In genomic region chr13:54918910-54919309, GRCm38 (mm10) we compare ENCODE assay signal across 28 mouse cellular contexts. TPM values are rescaled to one million over a fixed set of nuclear protein-coding genes. Genes with fewer than 3 reads are reported as not detected.
A peak's percentile ranks its signal among the peaks of the same experiment; 100 is the strongest.
DNase-seq lines count a peak whose midpoint lies in the region; ATAC-seq and TF ChIP-seq lines count a peak whose summit lies in the region.
"Had no signal": no experiment of that assay in that cellular context is flagged by ENCODE, and none has a peak within 500 bp of the region (broad histone marks: within the 10 kb centered on the region; RNA-seq: fewer than 3 reads in every experiment).

No protein-coding gene starts in this region.

- no peak overlapping the region for H3K4me2 ChIP-seq in CH12.LX (ENCODE audit: insufficient read depth, low read depth, poor library complexity, severe bottlenecking)
- no peak overlapping the region for H3K4me2 ChIP-seq in intestine, embryonic 16.5 days (ENCODE audit: low read depth, low read length)
- H3K4me2 ChIP-seq: embryonic facial prominence, embryonic 12.5 days; embryonic facial prominence, embryonic 15.5 days; heart, embryonic 12.5 days; heart, embryonic 15.5 days; hindbrain, embryonic 14.5 days had no signal

- dilution Hi-C loops in CH12.LX (cut with MboI; ENCODE audit: extremely low pct_ligation_motif_present, extremely low pct_unique_long_range_greater_than_20kb, low sequenced_read_pairs), result no loop called here

- peak; percentile 0 for DNase-seq in CH12.LX (ENCODE audit: extremely low read depth)
- no peak for DNase-seq in spleen, postnatal 14 days (ENCODE audit: low spot score in 2 of 2)
- no peak for DNase-seq in lung, postnatal 36 days
- DNase-seq: adrenal gland, postnatal 10 days; adrenal gland, postnatal 36 days; cerebellum, adult 11-12 months; cerebellum, adult 8-10 months; cerebellum, postnatal 10 days; cerebellum, postnatal 36 days; forebrain, postnatal 0 days; gastrocnemius, adult 2 months; gastrocnemius, postnatal 25 days; heart, postnatal 10 days; heart, postnatal 36 days had no signal

- H3K4me1 ChIP-seq in CH12.LX (ENCODE audit: control insufficient read depth in 1 of 2, insufficient read depth in 2 of 2), result 0 out of 4 replicates have a peak, but pooled peaks cover 0 to 2% of the 10 kb centered on the region in 2 experiments
- no peaks in the 10 kb centered on the region for H3K4me1 ChIP-seq in intestine, embryonic 16.5 days (ENCODE audit: control insufficient read depth, insufficient read depth, low read length)
- H3K4me1 ChIP-seq: embryonic facial prominence, embryonic 12.5 days; embryonic facial prominence, embryonic 15.5 days; heart, embryonic 12.5 days; heart, embryonic 15.5 days had no signal

- H3K36me3 ChIP-seq in CH12.LX (replicated peaks in 1 of 2; ENCODE audit: control insufficient read depth in 1 of 2, insufficient read depth in 1 of 2, low read length in 1 of 2), result no peaks in the 10 kb centered on the region
- H3K36me3 ChIP-seq in intestine, embryonic 16.5 days (ENCODE audit: control insufficient read depth, insufficient read depth, low read length), result no peaks in the 10 kb centered on the region
- H3K36me3 ChIP-seq: embryonic facial prominence, embryonic 12.5 days; embryonic facial prominence, embryonic 15.5 days; G1E; heart, embryonic 12.5 days; heart, embryonic 15.5 days had no signal

- H3K79me2 ChIP-seq in CH12.LX (replicated peaks; ENCODE audit: control insufficient read depth, extremely low read depth, insufficient read depth, poor library complexity, severe bottlenecking), result no peaks in the 10 kb centered on the region

- TF ChIP-seq POLR2A in CH12.LX (IDR thresholded peaks at IDR 0.05; ENCODE audit: low read depth, low read length), result no peak

- H3K27ac ChIP-seq in CH12.LX (ENCODE audit: insufficient read depth, low read depth), result no peak overlapping the region
- H3K27ac ChIP-seq in intestine, embryonic 16.5 days (ENCODE audit: low read length), result no peak overlapping the region
- H3K27ac ChIP-seq: embryonic facial prominence, embryonic 12.5 days; embryonic facial prominence, embryonic 15.5 days; gastrocnemius, adult 2 months; heart, embryonic 15.5 days; hindbrain, embryonic 14.5 days; hindbrain, postnatal 0 days had no signal

- peak; percentile 68 for ATAC-seq in common myeloid progenitor, adult 5-6 weeks (replicated peaks; ENCODE audit: low read depth, poor library complexity, severe bottlenecking)
- ATAC-seq in megakaryocyte, adult 5-6 weeks (ENCODE audit: poor library complexity, severe bottlenecking), result peak; percentile 27; the same call in 1 of the 2 replicates
- no peak for ATAC-seq in intestine, embryonic 16.5 days
- ATAC-seq: forebrain, embryonic 14.5 days; forebrain, postnatal 0 days; hindbrain, postnatal 0 days; inflammation-experienced regulatory T-cells, adult 6 months; intestine, postnatal 0 days; Patski had no signal

- TF ChIP-seq CTCF in CH12.LX (conservative IDR thresholded peaks at IDR 0.05 in 1 of 2, IDR thresholded peaks at IDR 0.05 in 1 of 2; ENCODE audit: low read depth in 2 of 2, low read length in 2 of 2), result no peak

- TF ChIP-seq RAD21 in CH12.LX (IDR thresholded peaks at IDR 0.05; ENCODE audit: low read depth, low read length), result no peak

- H3K9ac ChIP-seq in CH12.LX (ENCODE audit: insufficient read depth, low read depth), result no peak overlapping the region
- no peak overlapping the region for H3K9ac ChIP-seq in intestine, embryonic 16.5 days (ENCODE audit: low read depth, low read length)
- H3K9ac ChIP-seq: embryonic facial prominence, embryonic 12.5 days; embryonic facial prominence, embryonic 15.5 days; forebrain, postnatal 0 days; heart, embryonic 12.5 days; heart, embryonic 15.5 days; hindbrain, embryonic 14.5 days had no signal

- no peak for TF ChIP-seq EP300 in CH12.LX (IDR thresholded peaks at IDR 0.05; ENCODE audit: low read length)

- H3K9me3 ChIP-seq in CH12.LX (replicated peaks; ENCODE audit: low read length), result peaks cover 14% of the 10 kb centered on the region
- H3K9me3 ChIP-seq in intestine, embryonic 16.5 days (ENCODE audit: control insufficient read depth, low read length), result no peaks in the 10 kb centered on the region
- H3K9me3 ChIP-seq: embryonic facial prominence, embryonic 12.5 days; embryonic facial prominence, embryonic 15.5 days; G1E had no signal

- in situ Hi-C loops in CH12.LX (cut with MboI; ENCODE audit: low pct_ligation_motif_present, low pct_unique_long_range_greater_than_20kb, low sequenced_read_pairs), result no loop called here

- 73% methylated on average over 8 of the region's 8 CpGs for WGBS in intestine, embryonic 16.5 days

- no peak overlapping the region for H3K4me3 ChIP-seq in CH12.LX (replicated peaks in 1 of 3; ENCODE audit: low read depth in 2 of 3, low read length in 2 of 3, poor library complexity in 1 of 3)
- H3K4me3 ChIP-seq in intestine, embryonic 16.5 days (ENCODE audit: low read length), result no peak overlapping the region
- H3K4me3 ChIP-seq: embryonic facial prominence, embryonic 12.5 days; embryonic facial prominence, embryonic 15.5 days; gastrocnemius, adult 2 months; heart, embryonic 12.5 days; heart, embryonic 15.5 days had no signal

- peaks cover 62% of the 10 kb centered on the region for H3K27me3 ChIP-seq in CH12.LX (replicated peaks)
- no peaks in the 10 kb centered on the region for H3K27me3 ChIP-seq in intestine, embryonic 16.5 days (replicated peaks; ENCODE audit: control insufficient read depth, insufficient read depth, low read length)
- H3K27me3 ChIP-seq: Patski had no signal

TF ChIP-seq in CH12.LX, 34 proteins besides CTCF, POLR2A, EP300 and RAD21:
- TF ChIP-seq JUN (IDR thresholded peaks at IDR 0.05; ENCODE audit: insufficient read depth, low read depth, low read length) (no peak), RCOR1 (conservative IDR thresholded peaks at IDR 0.05; ENCODE audit: low read depth, low read length) (no peak), MAFK (IDR thresholded peaks at IDR 0.05; ENCODE audit: insufficient replicate concordance, low read length) (no peak), ZC3H11A (IDR thresholded peaks at IDR 0.05; ENCODE audit: low read depth, low read length) (no peak), BHLHE40 (IDR thresholded peaks at IDR 0.05; ENCODE audit: low read depth, low read length) (no peak), TBP (conservative IDR thresholded peaks at IDR 0.05; ENCODE audit: low read depth, low read length) (no peak), ZMIZ1 (IDR thresholded peaks at IDR 0.05; ENCODE audit: low read depth, low read length) (no peak), ZKSCAN1 (IDR thresholded peaks at IDR 0.05; ENCODE audit: borderline replicate concordance, low read depth, low read length) (no peak), NELFE (IDR thresholded peaks at IDR 0.05; ENCODE audit: low read depth, low read length) (no peak), KAT2A (IDR thresholded peaks at IDR 0.05; ENCODE audit: insufficient replicate concordance, low read length) (no peak), JUND (conservative IDR thresholded peaks at IDR 0.05; ENCODE audit: low read depth, low read length) (no peak), SMC3 (IDR thresholded peaks at IDR 0.05; ENCODE audit: low read depth, low read length) (no peak)

RNA-seq across cellular contexts. Expression of gene Unc5a, which starts 30.3 kb away (rescaled TPM):
- total RNA-seq in CH12.LX (2012; rRNA removed), result 0.17 TPM in 1 of 2 replicates, not detected in the other
- not detected in 2 replicates for total RNA-seq in CH12.LX (2014; rRNA removed)
- polyA plus RNA-seq in CH12.LX (2012; ENCODE audit: insufficient read length, low read depth), result not detected in 2 replicates
- total RNA-seq in common myeloid progenitor, adult 5-6 weeks (2017), result 0.58 and 6.3 TPM in 2 replicates
- 0.38 and 0.71 TPM in 2 replicates for total RNA-seq in megakaryocyte, adult 5-6 weeks (2015)
- total RNA-seq in megakaryocyte, adult 5-6 weeks (2017), result 0.24 and 1.8 TPM in 2 replicates
- polyA plus RNA-seq in intestine, embryonic 16.5 days (2015; fragmentation: Nextera tagmentation; extraction: Ambion mirVana), result 1.4 and 2.4 TPM in 2 replicates
- total RNA-seq: G1E had no signal
- polyA plus RNA-seq: Patski had no signal
